Mouse (Mus musculus): ENCODE measurements around the gene Mapk1.
A peak's percentile ranks its signal among the peaks of the same experiment; 100 is the strongest.
"Not testable (repeated sequence)": the region's sequence is repeated elsewhere in the genome, so short reads cannot be mapped to it uniquely, and the experiment has no call there.

Mapk1 gene

DNA sequence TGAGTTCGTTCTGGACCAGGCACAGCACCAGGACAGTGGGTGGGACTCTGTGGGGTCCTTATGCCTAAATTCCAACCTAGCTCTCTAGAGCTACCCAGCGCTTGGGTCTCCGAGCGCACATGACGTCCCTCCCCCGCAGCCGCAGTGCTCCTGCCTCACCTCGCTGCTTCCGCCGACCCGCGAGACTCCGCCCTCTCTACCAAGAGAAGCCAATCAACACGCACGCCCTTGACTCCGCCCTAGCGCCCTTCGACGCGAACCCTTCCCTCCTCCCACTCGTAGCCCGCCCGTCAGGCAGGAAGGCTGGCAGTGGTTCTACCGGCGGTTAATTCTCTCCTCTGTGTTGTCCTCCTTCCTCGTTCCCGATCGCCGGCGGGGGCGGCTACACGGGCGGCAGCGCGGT lies at the start of gene Mapk1:
TSS of gene Mapk1 (plus strand) at position 252 of the 403 bp plus-strand sequence.
- peak; percentile 94 to 97 for DNase-seq (ENCODE audit: low spot score in 2 of 2)

DNA sequence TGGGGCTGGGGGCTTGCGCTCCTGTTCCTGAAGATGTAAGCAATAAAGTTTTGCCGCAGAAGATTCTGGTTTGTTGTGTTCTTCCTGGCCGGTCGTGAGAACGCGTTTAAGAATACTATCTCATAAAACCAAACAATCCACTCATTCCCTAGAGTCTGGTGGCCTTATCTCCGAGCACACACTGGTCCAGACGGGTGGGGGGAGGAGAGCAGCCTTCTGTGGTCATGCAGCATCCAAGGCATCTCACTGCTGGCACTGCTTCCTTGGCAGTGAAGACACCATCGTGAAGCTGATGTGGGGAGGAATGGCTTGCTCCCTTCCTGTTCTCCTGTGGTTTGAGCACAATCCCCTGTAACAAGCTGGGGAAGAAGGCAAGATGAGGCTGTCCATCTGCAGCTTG lies 43.6 kb upstream of the Mapk1 start:
- DNase-seq (ENCODE audit: low spot score in 2 of 2), result no peak

DNA sequence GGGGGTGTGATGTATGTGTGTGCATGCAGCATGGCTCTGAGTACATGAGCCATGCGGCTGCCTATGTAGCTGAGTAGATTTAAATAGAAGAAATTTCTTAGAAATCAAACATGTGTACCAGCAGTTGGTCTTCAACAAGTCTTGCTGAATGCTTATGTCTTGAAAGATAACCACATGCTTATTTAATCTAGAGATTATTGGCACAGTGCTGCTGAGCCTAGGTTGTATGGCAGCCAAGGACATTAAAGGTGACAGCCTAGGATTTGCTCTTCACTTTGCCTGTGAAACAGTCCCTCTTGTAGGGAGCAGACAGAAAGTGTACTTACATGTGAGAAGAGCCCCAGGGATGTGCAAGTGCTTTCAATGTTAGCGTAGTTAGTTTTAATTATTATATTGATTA lies 42.1 kb upstream of the Mapk1 start:
- DNase-seq (ENCODE audit: low spot score in 2 of 2), result no peak

DNA sequence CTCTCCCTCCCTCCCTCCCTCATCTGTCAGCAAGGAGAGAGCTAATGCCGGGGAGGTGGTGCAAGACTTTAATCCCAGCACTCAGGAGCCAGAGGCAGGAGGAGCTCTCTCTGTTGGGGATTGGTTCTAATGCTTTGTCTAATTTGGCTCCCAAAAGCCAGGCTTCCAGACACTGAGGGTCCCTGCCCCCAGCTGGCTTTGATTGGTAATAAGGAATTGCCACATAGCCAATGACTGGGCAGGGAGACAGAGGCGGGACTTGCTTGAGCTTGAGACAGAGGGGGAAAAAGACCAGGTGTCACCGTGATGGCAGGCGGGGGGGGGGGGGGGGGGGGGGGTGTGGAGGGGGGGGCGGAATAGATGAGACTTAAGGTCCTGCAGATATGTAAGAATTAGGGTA lies 24.6 kb upstream of the Mapk1 start:
- DNase-seq (ENCODE audit: low spot score in 2 of 2), result no peak

DNA sequence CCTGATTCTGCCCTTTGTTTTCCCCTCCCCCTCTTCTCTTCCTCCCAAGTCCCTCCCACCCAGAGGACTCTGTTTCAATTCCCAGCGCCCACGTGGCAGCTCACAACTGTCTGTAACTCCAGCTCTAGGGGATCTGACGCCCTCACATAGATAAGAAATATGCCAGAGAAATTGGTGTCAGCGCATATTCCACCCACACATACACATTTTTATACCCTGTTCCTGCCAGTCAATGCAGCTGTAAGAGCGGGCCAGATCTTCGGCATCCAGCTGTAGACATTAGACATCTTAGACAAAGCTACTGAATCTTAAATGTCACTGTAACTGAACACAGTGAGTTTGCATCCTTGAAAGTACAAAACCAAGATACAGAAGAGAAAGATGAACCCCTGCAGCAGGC lies 23.3 kb upstream of the Mapk1 start:
- no peak for DNase-seq (ENCODE audit: low spot score in 2 of 2)

DNA sequence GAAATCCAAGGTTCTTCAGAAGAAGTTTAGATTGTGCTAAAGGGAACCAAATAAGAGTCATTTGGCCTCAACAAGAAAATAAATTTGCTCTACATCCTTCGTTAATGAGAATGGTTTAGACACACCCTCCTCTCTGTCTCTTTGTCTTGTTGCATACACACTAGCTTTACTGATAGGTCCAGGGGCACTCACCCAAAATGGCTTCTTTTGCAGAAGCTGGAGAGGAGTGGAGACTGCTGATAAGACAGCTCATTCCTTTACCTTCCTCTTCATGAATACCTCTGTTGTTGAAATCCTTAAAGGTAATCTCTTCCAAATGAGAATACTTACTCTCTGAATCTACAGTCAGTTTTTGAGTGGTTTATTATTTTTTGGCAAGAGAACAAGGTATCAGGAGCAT lies 18.0 kb upstream of the Mapk1 start:
- no peak for DNase-seq (ENCODE audit: low spot score in 2 of 2)

DNA sequence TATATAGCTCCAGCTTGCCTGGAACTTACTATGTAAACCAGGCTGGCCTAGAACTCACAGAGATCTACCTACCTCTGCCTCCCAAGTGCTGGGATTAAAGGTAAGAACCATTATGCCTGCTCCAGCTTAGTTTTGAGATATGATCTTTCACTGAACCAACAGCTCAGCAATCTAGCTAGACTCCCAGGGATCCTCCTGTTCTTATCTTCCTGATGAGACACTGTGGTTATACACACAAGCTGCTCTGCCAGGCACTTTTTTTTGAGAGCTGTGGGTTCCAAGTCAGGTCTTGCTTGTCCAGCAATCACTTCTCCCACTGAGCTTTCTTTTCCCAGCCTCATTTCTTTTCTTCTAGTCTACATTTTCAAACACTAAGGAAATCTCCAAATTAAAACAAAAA lies 16.9 kb upstream of the Mapk1 start:
- DNase-seq (ENCODE audit: low spot score in 2 of 2), result no peak

DNA sequence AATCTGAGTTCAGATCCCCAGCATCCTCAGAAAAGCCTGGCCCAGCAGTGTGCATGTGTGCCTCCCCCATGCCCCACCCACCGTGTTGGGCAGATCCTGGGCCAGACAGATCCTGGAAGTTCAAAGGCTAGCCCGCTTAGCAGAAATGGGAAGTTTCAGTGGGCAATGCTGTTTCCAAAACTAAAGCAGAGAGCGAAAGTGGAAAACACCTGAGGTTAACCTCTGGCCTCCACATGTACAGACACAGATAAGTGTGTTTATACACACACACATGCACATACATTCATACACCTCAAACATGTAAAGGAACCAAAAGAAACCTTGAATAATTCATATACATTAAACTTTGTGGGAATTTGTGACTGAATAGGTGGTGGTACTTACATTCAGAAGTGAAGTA lies 5.1 kb upstream of the Mapk1 start:
- DNase-seq (ENCODE audit: low spot score in 2 of 2), result no peak

DNA sequence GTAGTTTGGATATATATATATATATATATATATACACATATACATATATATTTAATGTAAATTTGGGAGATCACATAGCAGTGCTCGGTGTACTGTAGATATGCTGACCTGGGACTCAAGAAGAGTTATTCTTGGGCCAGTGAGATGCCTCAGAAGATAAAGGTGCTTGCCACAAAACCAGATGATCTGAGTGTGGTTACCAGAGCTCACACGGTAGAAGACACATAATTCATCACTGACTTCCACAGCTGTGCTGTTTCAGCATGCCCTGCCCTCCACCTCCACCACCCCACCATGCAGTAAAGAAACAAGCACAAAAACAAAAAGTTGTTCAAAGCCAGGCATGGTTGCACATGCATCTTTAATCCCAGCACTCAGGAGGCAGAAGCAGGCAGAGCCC lies 4.4 kb upstream of the Mapk1 start:
- no peak for DNase-seq (ENCODE audit: low spot score in 2 of 2)

DNA sequence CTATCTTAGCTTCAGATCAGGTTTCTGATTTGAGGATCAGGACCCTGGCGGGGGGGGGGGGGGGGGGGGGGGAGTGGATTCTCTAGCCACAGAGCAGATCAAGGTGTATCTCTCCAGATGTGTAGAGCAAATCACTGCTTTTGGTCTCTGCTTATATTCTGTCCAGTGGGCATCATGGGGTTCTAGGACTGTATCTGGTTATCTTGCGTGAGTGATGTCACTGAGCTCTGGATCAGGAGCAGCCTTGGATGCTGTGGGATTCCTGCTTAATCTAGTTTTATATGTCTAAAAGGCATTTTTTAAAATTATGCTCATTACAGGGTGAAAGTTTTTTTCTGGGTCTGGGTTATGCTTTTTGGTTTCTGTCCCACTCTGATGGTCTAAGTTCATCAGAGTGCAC lies 546 bp upstream of the Mapk1 start:
- no peak for DNase-seq (ENCODE audit: low spot score in 2 of 2)

DNA sequence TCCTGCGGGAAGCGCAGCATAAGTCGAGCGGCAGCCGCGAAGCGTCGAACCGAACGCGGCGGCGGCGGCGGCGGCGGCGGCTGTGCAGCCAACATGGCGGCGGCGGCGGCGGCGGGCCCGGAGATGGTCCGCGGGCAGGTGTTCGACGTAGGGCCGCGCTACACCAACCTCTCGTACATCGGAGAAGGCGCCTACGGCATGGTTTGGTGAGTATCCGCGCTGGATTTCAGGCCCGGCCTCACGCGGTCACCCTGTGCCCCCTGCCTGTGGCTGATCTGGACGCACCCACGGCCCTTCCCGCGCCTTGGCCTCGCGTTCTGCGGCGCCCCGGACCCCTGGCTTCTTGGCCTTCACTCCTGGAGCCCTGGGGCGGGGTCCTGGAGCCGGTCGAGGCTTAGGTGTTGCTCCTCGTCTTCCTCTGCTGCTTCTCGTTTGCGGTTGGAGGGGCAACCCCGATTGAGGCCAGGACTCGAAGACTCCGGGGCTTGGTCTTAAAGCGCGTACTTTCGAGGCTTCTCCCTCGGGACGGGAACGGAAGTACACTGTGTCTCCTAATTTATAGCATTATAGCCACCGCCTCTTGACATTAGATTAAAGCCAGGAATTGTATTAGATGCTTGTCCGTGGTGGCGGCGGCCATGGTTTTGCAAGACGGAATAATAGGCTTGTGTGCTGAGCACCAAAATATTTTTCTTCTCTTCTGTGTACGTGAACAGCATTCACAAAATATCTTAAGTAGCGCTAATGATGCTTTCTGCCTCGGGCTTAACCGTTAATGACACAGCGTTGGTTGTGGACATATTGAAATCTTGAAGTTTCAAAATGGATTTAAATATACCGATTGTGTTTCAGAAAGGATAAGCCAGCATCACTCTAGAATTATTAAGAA lies 596 bp downstream of the Mapk1 start:
- peak; percentile 50 to 65 for DNase-seq (ENCODE audit: low spot score in 2 of 2)

DNA sequence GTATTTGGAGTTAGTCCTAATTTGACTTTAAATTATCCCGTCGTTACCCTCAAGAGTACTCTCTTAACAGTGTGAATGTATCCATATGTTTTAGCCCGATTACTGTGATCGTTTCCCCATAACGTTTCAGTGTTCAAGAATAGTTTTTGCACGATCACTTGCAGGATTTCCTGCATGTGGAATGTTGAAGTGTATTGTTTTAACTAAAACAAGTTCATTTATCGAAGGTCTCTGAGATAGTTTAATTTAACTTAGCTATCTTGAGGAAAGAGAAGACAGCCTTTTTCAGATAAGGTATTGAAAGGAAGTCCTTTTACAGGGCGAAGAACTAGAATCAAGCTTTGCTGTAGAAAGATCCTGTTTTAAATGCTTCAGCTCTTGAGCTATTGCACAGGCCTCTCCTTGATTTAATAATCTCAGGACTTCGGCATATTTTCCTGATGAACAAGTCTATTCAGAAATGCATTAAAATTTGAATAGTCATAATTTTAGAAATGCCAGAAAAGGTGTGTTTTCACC lies 1.3 kb downstream of the Mapk1 start:
- DNase-seq (ENCODE audit: low spot score in 2 of 2), result no peak

DNA sequence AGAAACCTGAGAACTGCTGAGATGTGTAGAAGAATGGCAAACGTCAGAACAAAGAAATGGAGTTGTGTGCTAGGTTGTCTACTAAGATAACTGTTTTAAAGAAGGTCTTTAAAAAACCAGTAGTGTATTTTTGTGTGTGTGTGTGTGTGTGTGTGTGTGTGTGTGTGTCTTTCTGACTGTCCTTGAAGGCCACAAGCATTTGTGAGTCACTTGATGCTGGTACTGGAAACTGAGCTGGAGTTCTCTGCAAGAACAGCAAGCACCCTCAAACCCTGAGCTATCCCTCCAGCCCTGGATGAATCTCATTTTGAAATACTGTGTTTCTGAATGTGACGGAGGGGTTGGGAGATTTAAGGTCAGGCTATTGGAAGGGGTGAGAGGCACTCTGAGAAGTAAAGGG lies 4.1 kb downstream of the Mapk1 start:
- DNase-seq (ENCODE audit: low spot score in 2 of 2), result no peak

DNA sequence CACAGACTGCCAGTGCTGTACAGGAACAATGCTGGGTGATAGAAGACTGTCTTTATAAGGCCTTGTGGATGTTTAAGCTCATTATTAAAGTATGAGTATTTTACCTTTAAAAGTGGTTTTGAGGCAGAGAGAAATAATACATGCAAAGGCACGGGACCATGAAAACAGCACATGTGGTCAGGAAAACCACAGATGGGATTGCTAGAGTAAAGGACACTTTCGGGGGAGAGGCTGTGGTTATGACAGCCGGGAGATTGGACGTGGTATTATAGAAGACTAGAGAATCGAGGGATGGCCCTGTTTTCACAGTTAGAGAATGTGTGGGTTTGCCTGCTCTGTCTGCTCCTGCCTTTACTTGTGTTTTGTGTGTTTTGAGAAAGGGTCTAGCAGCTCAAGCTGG lies 5.7 kb downstream of the Mapk1 start:
- no peak for DNase-seq (ENCODE audit: low spot score in 2 of 2)

DNA sequence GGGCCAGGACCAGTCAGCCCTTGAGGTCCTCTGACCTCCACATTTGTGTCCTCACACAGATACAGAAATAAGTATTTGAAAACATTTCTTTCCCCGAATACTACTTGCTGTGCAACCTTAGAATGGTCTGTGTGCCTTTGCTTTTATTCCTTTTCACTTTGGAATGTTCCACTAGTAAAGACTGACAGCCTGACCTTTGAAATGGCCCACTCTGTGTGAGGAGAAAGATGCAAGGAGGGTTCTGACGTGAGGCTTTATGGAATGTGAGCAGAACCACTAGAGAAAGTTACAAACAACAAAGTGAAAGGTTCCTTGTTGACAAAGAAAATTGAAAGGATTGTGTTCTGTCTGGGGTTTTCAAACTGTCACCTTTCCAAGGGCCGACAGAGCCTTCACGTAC lies 6.8 kb downstream of the Mapk1 start:
- DNase-seq (ENCODE audit: low spot score in 2 of 2), result no peak

DNA sequence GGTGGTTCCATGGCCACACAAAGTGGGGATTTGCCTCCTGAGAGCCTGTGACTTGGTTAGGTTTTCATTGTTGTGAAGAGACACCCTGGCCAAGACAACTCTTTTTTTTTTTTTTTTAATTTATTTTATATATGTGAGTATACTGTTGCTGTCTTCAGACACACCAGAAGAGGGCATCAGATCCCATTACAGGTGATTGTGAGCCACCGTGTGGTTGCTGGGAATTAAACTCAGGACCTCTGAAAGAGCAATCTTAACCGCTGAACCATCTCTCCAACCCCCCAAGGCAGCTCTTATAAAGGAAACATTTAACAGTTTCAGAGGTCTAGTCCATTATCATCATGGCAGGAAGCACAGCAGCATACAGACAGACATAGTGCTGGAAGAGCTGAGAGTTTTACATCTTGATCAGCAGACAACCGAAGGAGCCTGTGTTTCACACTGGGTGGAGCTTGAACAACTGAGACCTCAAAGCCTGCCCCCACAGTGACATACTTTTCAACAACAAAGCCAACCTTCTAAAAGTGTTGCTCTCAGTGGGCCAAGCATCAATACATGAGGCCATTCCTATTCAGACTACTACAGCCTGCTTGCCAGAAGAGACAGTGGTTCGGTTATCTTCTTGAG lies 11.4 kb downstream of the Mapk1 start:
- no peak for DNase-seq (ENCODE audit: low spot score in 2 of 2)

DNA sequence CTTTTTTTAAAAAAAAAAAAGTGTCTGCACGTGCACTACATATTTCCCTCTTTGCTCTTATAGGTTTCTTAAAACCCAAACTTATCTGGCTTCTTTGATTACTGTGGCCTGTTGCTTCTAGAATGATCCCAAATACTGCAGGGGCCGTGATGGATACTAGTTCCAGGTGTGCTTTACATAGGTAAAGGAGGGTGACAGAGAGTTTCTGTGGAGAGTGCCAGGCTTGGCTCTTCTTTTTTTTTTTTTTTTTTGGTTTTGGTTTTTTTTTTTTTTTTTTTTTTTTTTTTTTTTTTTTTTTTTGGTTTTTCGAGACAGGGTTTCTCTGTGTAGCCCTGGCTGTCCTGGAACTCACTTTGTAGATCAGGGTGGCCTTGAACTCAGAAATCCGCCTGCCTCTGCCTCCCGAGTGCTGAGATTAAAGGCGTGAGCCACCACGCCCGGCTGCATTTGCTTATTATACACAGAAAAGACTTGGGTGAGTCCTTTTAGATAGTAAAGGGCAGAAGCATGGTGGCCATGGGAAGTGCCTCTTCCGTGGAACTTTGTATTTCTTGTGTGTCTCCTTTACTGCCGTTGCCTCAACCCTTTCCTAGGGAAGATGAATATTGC lies 13.0 kb downstream of the Mapk1 start:
- not testable (repeated sequence) for DNase-seq (ENCODE audit: low spot score in 2 of 2)

DNA sequence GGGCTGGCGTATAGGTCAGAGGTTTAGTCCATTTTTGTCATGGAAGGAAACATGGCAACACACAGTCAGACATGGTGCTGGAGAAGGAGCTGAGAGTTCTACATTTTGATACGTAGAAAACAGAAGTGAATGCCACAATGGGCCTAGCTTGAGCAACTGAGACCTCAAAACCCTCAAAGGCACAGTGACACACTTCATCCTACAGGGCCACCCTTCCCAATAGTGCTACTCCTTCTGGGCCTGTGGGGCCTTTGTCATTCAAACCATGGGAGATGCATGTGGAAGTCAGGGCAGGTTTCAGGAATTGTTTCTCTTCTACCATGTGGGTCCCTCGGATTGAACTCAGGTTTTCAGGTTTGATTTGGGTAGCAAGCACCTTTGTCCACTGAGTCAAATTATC lies 17.9 kb downstream of the Mapk1 start:
- DNase-seq (ENCODE audit: low spot score in 2 of 2), result no peak

DNA sequence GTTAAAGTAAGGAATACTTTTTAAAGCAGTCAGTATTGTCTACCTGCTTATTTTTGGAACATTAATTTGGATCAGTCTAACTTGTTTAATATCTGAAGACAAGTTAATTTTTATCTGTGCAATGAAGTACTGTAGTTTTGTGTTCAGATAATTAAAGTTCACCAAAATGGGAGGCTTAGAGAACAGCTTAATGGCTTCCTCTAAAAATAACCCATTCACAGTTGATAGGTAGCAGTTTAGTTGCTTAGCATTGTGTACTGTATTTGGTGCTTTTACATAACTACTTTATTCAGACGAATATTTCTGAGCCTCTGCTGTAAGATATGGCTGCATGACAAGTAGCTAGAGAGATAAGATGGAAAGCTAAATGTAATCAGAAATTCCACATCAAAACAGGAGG lies 23.9 kb downstream of the Mapk1 start:
- no peak for DNase-seq (ENCODE audit: low spot score in 2 of 2)

DNA sequence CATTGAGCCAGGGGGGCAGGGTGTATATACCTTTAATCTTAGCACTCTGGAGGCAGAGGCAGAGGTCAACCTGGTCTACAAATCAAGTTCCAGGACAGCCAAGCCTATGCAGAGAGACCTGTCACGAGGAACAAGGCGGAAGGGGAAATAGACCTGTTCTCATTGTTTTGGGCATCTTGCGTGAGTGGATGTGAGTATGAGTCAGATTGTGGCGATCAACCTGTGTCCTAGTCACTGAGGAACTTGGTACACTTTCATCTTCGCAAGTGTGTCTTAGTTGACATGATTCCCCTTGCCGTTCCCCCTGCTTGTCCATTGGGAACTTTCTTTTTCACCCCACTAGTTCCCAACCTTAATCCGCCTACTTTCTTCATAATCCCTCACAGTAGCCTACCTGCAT lies 26.9 kb downstream of the Mapk1 start:
- DNase-seq (ENCODE audit: low spot score in 2 of 2), result no peak

DNA sequence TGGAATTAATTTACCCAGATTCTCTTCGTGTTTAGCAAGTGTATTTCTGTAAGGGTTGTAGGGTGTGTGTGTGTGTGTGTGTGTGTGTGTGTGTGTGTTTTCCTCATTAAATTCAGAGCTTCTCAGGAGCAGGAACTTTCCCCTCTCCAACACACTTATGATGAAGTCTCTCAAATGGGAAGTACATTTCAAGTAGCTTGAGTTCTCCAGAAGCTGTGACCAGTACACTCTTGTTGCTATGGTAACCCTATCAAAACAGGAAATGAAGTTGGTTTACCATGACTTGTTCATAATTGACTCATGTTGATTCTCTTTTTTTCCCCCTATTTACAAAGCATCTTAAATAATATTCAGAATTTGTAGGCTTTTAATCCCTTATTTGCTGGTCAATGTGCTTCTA lies 29.4 kb downstream of the Mapk1 start:
- no peak for DNase-seq (ENCODE audit: low spot score in 2 of 2)

DNA sequence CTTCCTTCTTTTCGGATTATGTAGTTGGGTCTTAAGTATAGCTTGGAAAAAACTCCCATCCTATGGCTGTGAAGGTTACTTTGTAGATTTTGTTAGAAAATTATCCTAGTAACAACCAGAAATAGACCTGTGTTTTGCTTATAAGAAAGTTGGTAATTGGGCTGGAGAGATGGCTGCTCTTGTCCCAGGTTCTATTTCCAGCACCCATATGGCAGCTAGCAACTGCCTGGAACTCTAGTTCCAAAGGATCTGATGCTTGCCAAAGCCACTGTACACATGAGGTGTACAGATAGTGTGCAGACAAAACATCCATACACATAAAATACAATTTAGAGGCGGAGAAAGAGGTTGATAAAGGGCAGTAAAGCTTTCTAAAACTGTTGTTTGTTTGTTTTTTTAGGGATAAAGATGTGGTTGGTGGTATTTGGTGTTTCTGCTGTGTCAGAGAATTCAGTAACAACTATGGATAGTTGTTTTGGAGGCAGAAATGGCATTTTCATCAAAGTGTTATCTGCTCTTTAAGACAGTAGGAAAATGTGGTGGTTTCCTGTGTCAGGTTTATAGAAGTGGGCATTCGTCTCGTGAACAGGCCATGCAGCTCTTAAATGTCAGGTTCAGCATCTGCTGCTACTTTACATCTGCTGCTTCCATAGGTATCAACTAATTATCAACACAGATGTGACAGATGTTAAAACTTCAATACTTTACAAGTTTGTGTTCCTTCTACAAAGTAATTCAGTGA lies 32.1 kb downstream of the Mapk1 start:
- no peak for DNase-seq (ENCODE audit: low spot score in 2 of 2)

Measured in urinary bladder, postnatal 4 days (tissue).